8 mouse cellular contexts compared by ENCODE assay signal in the genomic region with DNA sequence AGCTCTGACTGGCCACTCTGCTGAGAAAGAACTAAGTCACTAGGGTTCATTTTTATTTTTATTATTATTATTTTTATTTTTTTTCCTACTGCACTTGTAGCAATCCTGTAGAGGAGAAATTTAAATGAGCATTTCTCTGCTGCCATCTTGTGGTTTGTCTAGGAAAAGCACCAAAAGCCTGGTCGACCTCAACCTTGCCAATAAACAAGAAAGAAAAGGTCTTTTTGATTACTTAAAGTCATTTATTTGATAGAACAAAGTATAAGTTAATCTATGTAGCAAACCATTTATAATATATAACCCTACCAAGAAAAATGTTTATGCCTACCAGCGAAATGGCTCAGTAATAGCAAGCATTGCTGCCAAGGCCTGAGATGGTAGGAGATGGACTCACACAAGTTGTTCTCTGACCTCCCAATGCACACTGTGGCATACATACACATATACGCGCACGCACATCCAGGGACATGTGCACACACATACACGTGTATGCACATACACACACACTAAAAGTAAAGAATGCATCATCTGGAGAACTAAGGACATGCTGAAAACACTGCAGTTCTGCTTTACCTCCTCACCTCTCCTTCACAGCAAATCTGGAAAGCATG.
DNase-seq lines count a peak whose midpoint lies in the region; ATAC-seq and TF ChIP-seq lines count a peak whose summit lies in the region.

No protein-coding gene starts in this region.

- no peaks in the 10 kb centered on the region for H3K9me3 ChIP-seq in heart, postnatal 0 days (replicated peaks; ENCODE audit: control insufficient read depth, low read length)
- no peaks in the 10 kb centered on the region for H3K9me3 ChIP-seq in heart, embryonic 12.5 days (replicated peaks)
- H3K9me3 ChIP-seq in hindbrain, embryonic 14.5 days (ENCODE audit: control insufficient read depth, low read length), result no peaks in the 10 kb centered on the region
- no peaks in the 10 kb centered on the region for H3K9me3 ChIP-seq in midbrain, embryonic 16.5 days (replicated peaks; ENCODE audit: control insufficient read depth, low read length, poor library complexity, severe bottlenecking)

- H3K36me3 ChIP-seq in heart, postnatal 0 days (replicated peaks; ENCODE audit: control insufficient read depth, insufficient read depth, low read length), result no peaks in the 10 kb centered on the region
- no peaks in the 10 kb centered on the region for H3K36me3 ChIP-seq in heart, embryonic 12.5 days
- no peaks in the 10 kb centered on the region for H3K36me3 ChIP-seq in hindbrain, embryonic 14.5 days (replicated peaks; ENCODE audit: control insufficient read depth, insufficient read depth)
- no peaks in the 10 kb centered on the region for H3K36me3 ChIP-seq in midbrain, embryonic 16.5 days (ENCODE audit: control insufficient read depth, insufficient read depth, low read length)

- no peak overlapping the region for H3K4me3 ChIP-seq in heart, postnatal 0 days (ENCODE audit: low read depth, low read length)
- no peak overlapping the region for H3K4me3 ChIP-seq in heart, embryonic 12.5 days
- no peak overlapping the region for H3K4me3 ChIP-seq in hindbrain, embryonic 14.5 days (replicated peaks; ENCODE audit: low read length)
- no peak overlapping the region for H3K4me3 ChIP-seq in midbrain, embryonic 16.5 days (ENCODE audit: low read depth, low read length)

- no peaks in the 10 kb centered on the region for H3K27me3 ChIP-seq in heart, postnatal 0 days (ENCODE audit: control insufficient read depth, insufficient read depth, low read length)
- no peaks in the 10 kb centered on the region for H3K27me3 ChIP-seq in heart, embryonic 12.5 days (replicated peaks)
- H3K27me3 ChIP-seq in hindbrain, embryonic 14.5 days (ENCODE audit: control insufficient read depth, insufficient read depth, low read length), result 0 out of 2 replicates have a peak, but pooled peaks cover 3% of the 10 kb centered on the region
- H3K27me3 ChIP-seq in midbrain, embryonic 16.5 days (ENCODE audit: control insufficient read depth, insufficient read depth, low read depth, low read length), result no peaks in the 10 kb centered on the region

- no peak for TF ChIP-seq EP300 in heart, postnatal 0 days (IDR thresholded peaks at IDR 0.05; ENCODE audit: low read depth)

- TF ChIP-seq CTCF in heart, postnatal 0 days (IDR thresholded peaks at IDR 0.05; ENCODE audit: low read depth), result peak; percentile 65

- ATAC-seq in heart, postnatal 0 days (ENCODE audit: insufficient read depth, low read depth), result no peak
- no peak for ATAC-seq in heart, embryonic 12.5 days (ENCODE audit: insufficient number of reproducible peaks, low FRiP score)
- peak; percentile 56 for ATAC-seq in common myeloid progenitor, adult 5-6 weeks (replicated peaks; ENCODE audit: low read depth, poor library complexity, severe bottlenecking)
- peak; percentile 35 for ATAC-seq in hindbrain, embryonic 14.5 days (ENCODE audit: low FRiP score)
- peak; percentile 61; the same call in 1 of the 2 replicates for ATAC-seq in midbrain, embryonic 16.5 days

- peak; percentile 45 for DNase-seq in heart, postnatal 0 days (ENCODE audit: low spot score)
- DNase-seq in MN1 (ENCODE audit: low spot score), result peak; percentile 33
- DNase-seq in hindbrain, embryonic 14.5 days (ENCODE audit: low spot score), result peak; percentile 85
- peak; percentile 63 to 86 for DNase-seq in layer of hippocampus, postnatal 14 days (ENCODE audit: low spot score in 2 of 2)
- DNase-seq in spleen, postnatal 36 days (ENCODE audit: low spot score in 2 of 2), result no peak

- 28% methylated on average over 6 of the region's 6 CpGs for WGBS in heart, postnatal 0 days
- 30% methylated on average over 6 of the region's 6 CpGs for WGBS in heart, embryonic 12.5 days
- 37% methylated on average over 6 of the region's 6 CpGs for WGBS in hindbrain, embryonic 14.5 days
- 39% methylated on average over 6 of the region's 6 CpGs for WGBS in midbrain, embryonic 16.5 days

- H3K27ac ChIP-seq in heart, postnatal 0 days (ENCODE audit: low read depth), result no peak overlapping the region
- H3K27ac ChIP-seq in heart, embryonic 12.5 days (ENCODE audit: poor library complexity, severe bottlenecking), result no peak overlapping the region
- no peak overlapping the region for H3K27ac ChIP-seq in hindbrain, embryonic 14.5 days
- H3K27ac ChIP-seq in midbrain, embryonic 16.5 days (ENCODE audit: low read length), result no peak overlapping the region

- no peak overlapping the region for H3K4me2 ChIP-seq in heart, postnatal 0 days (ENCODE audit: low read depth, low read length)
- H3K4me2 ChIP-seq in heart, embryonic 12.5 days, result no peak overlapping the region
- no peak overlapping the region for H3K4me2 ChIP-seq in hindbrain, embryonic 14.5 days (replicated peaks)
- no peak overlapping the region for H3K4me2 ChIP-seq in midbrain, embryonic 16.5 days (ENCODE audit: low read length)

- H3K9ac ChIP-seq in heart, postnatal 0 days (replicated peaks; ENCODE audit: low read depth, low read length), result no peak overlapping the region
- H3K9ac ChIP-seq in heart, embryonic 12.5 days, result no peak overlapping the region
- no peak overlapping the region for H3K9ac ChIP-seq in hindbrain, embryonic 14.5 days
- no peak overlapping the region for H3K9ac ChIP-seq in midbrain, embryonic 16.5 days (ENCODE audit: low read depth, low read length)

- no peaks in the 10 kb centered on the region for H3K4me1 ChIP-seq in heart, postnatal 0 days (ENCODE audit: control insufficient read depth, insufficient read depth)
- H3K4me1 ChIP-seq in heart, embryonic 12.5 days (replicated peaks), result peaks cover 4% of the 10 kb centered on the region
- peaks cover 3% of the 10 kb centered on the region; the same call in 1 of the 2 replicates for H3K4me1 ChIP-seq in hindbrain, embryonic 14.5 days (replicated peaks; ENCODE audit: control insufficient read depth, insufficient read depth, low read length)
- H3K4me1 ChIP-seq in midbrain, embryonic 16.5 days (ENCODE audit: control insufficient read depth, insufficient read depth, low read length), result peaks cover 5% of the 10 kb centered on the region; the same call in 1 of the 2 replicates

Comparison
In these comparisons a context has a peak if more than half of its experiments do, and no peak if none do; other contexts are left out.
1. ATAC-seq: peak in common myeloid progenitor, adult 5-6 weeks (single experiment), hindbrain, embryonic 14.5 days (single experiment) and midbrain, embryonic 16.5 days (single experiment); none in heart, postnatal 0 days (single experiment) and heart, embryonic 12.5 days (single experiment).
2. DNase-seq: peak in heart, postnatal 0 days (single experiment), MN1 (single experiment), hindbrain, embryonic 14.5 days (single experiment) and layer of hippocampus, postnatal 14 days (2 of 2); none in spleen, postnatal 36 days (0 of 2).